ENCODE assay signal across 9 mouse cellular contexts in genomic region chr19:42026158-42026557, GRCm38 (mm10). TPM values are rescaled to one million over a fixed set of nuclear protein-coding genes. Genes with fewer than 3 reads are reported as not detected.
DNase-seq lines count a peak whose midpoint lies in the region; ATAC-seq and TF ChIP-seq lines count a peak whose summit lies in the region.
"Had no signal": no experiment of that assay in that cellular context is flagged by ENCODE, and none has a peak within 500 bp of the region (broad histone marks: within the 10 kb centered on the region; RNA-seq: fewer than 3 reads in every experiment).

No protein-coding gene starts in this region.

- 12% methylated on average over 5 of the region's 5 CpGs for WGBS in forebrain, embryonic 14.5 days
- WGBS in hindbrain, embryonic 14.5 days, result 8% methylated on average over 5 of the region's 5 CpGs

- no peak for ATAC-seq in G1E (ENCODE audit: extremely low read depth, insufficient number of reproducible peaks, low FRiP score, poor library complexity, severe bottlenecking)
- ATAC-seq in forebrain, embryonic 14.5 days, result peak; percentile 58
- ATAC-seq in hindbrain, embryonic 14.5 days (ENCODE audit: low FRiP score), result peak; percentile 53; the same call in 1 of the 2 replicates

- no peaks in the 10 kb centered on the region for H3K36me3 ChIP-seq in G1E (replicated peaks)
- no peaks in the 10 kb centered on the region for H3K36me3 ChIP-seq in forebrain, embryonic 14.5 days (ENCODE audit: control insufficient read depth, insufficient read depth, low read length)
- H3K36me3 ChIP-seq in hindbrain, embryonic 14.5 days (replicated peaks; ENCODE audit: control insufficient read depth, insufficient read depth), result no peaks in the 10 kb centered on the region
- H3K36me3 ChIP-seq: neural tube, embryonic 12.5 days had no signal

- peaks cover 20% of the 10 kb centered on the region for H3K4me1 ChIP-seq in G1E (ENCODE audit: insufficient read depth, low read depth, low read length)
- no peaks in the 10 kb centered on the region for H3K4me1 ChIP-seq in forebrain, embryonic 14.5 days (ENCODE audit: control insufficient read depth, insufficient read depth, low read length)
- 0 out of 2 replicates have a peak, but pooled peaks cover 3% of the 10 kb centered on the region for H3K4me1 ChIP-seq in hindbrain, embryonic 14.5 days (replicated peaks; ENCODE audit: control insufficient read depth, insufficient read depth, low read length)
- H3K4me1 ChIP-seq: neural tube, embryonic 12.5 days had no signal

- no peaks in the 10 kb centered on the region for H3K9me3 ChIP-seq in G1E (replicated peaks)
- H3K9me3 ChIP-seq in forebrain, embryonic 14.5 days (replicated peaks; ENCODE audit: control insufficient read depth, low read length), result no peaks in the 10 kb centered on the region
- H3K9me3 ChIP-seq in hindbrain, embryonic 14.5 days (ENCODE audit: control insufficient read depth, low read length), result no peaks in the 10 kb centered on the region
- H3K9me3 ChIP-seq: neural tube, embryonic 12.5 days had no signal

- H3K27ac ChIP-seq in forebrain, embryonic 14.5 days (ENCODE audit: low read depth, low read length), result no peak overlapping the region
- H3K27ac ChIP-seq in hindbrain, embryonic 14.5 days, result no peak overlapping the region
- H3K27ac ChIP-seq: neural tube, embryonic 12.5 days had no signal

- peak; percentile 38 for DNase-seq in G1E (ENCODE audit: low spot score)
- peak; percentile 53 for DNase-seq in c-Kit-positive CD71-positive TER-119-negative erythroid progenitor cells, embryonic 14.5 days (ENCODE audit: low read depth)
- peak; percentile 77 for DNase-seq in forebrain, embryonic 14.5 days (ENCODE audit: low spot score)
- DNase-seq in hindbrain, embryonic 14.5 days (ENCODE audit: low spot score), result peak; percentile 84
- DNase-seq in layer of hippocampus, postnatal 14 days (ENCODE audit: low spot score in 2 of 2), result peak; percentile 77 to 86
- peak; percentile 86 for DNase-seq in lung, postnatal 14 days
- DNase-seq in retina, adult 2 months (ENCODE audit: low read depth, low spot score), result peak; percentile 65
- peak; percentile 70 to 76 for DNase-seq in thymus, postnatal 36 days

- peak; percentile 96 for TF ChIP-seq CTCF in G1E (IDR thresholded peaks at IDR 0.05; ENCODE audit: low read depth, low read length)

- no peak overlapping the region for H3K9ac ChIP-seq in forebrain, embryonic 14.5 days (ENCODE audit: low read length)
- no peak overlapping the region for H3K9ac ChIP-seq in hindbrain, embryonic 14.5 days
- H3K9ac ChIP-seq: neural tube, embryonic 12.5 days had no signal

- no peak overlapping the region for H3K4me3 ChIP-seq in G1E (ENCODE audit: low read depth, low read length)
- no peak overlapping the region for H3K4me3 ChIP-seq in forebrain, embryonic 14.5 days (ENCODE audit: low read depth, low read length)
- no peak overlapping the region for H3K4me3 ChIP-seq in hindbrain, embryonic 14.5 days (replicated peaks; ENCODE audit: low read length)
- H3K4me3 ChIP-seq: neural tube, embryonic 12.5 days had no signal

- peaks cover 22% of the 10 kb centered on the region for H3K27me3 ChIP-seq in G1E (ENCODE audit: insufficient read depth, low read length)
- no peaks in the 10 kb centered on the region for H3K27me3 ChIP-seq in forebrain, embryonic 14.5 days (replicated peaks; ENCODE audit: control insufficient read depth, insufficient read depth, low read length)
- H3K27me3 ChIP-seq in hindbrain, embryonic 14.5 days (ENCODE audit: control insufficient read depth, insufficient read depth, low read length), result no peaks in the 10 kb centered on the region
- H3K27me3 ChIP-seq: neural tube, embryonic 12.5 days had no signal

- H3K4me2 ChIP-seq in forebrain, embryonic 14.5 days (ENCODE audit: low read length), result no peak overlapping the region
- no peak overlapping the region for H3K4me2 ChIP-seq in hindbrain, embryonic 14.5 days (replicated peaks)
- H3K4me2 ChIP-seq: neural tube, embryonic 12.5 days had no signal

RNA-seq across cellular contexts. Expression of gene Ankrd2, which starts 9.6 kb away (rescaled TPM):
- not detected in 2 replicates for total RNA-seq in G1E (2014; fragmentation: Nextera tagmentation)
- total RNA-seq in G1E (2017), result 0.23 TPM in 1 of 2 replicates, not detected in the other
- not detected in 2 replicates for polyA plus RNA-seq in G1E (2012)
- polyA plus RNA-seq in forebrain, embryonic 14.5 days (2014; fragmentation: Nextera tagmentation; extraction: Ambion mirVana), result 0.47 TPM in 2 replicates
- 0.82 and 1.2 TPM in 2 replicates for polyA plus RNA-seq in hindbrain, embryonic 14.5 days (2014; fragmentation: Nextera tagmentation; extraction: Ambion mirVana)
- total RNA-seq in layer of hippocampus, postnatal 14 days (2021), result under 1 TPM; 0.30 to 0.45 TPM

RNA-seq across cellular contexts. Expression of gene Hoga1, which starts 19.3 kb away (rescaled TPM):
- total RNA-seq in G1E (2014; fragmentation: Nextera tagmentation) (not detected in 2 replicates), G1E (2017) (not detected in 2 replicates)
- polyA plus RNA-seq in G1E (2012), result not detected in 2 replicates
- polyA plus RNA-seq in forebrain, embryonic 14.5 days (2014; fragmentation: Nextera tagmentation; extraction: Ambion mirVana), result 0.76 and 0.90 TPM in 2 replicates
- 1.3 and 2.2 TPM in 2 replicates for polyA plus RNA-seq in hindbrain, embryonic 14.5 days (2014; fragmentation: Nextera tagmentation; extraction: Ambion mirVana)
- total RNA-seq in layer of hippocampus, postnatal 14 days (2021), result 1 to 10 TPM; 7.3 to 9.8 TPM

RNA-seq across cellular contexts. Expression of gene 4933411K16Rik, which starts 25.9 kb away (rescaled TPM):
- total RNA-seq in G1E (2014; fragmentation: Nextera tagmentation) (not detected in 2 replicates), G1E (2017) (not detected in 2 replicates)
- polyA plus RNA-seq in G1E (2012), result not detected in 2 replicates
- not detected in 2 replicates for polyA plus RNA-seq in forebrain, embryonic 14.5 days (2014; fragmentation: Nextera tagmentation; extraction: Ambion mirVana)
- polyA plus RNA-seq in hindbrain, embryonic 14.5 days (2014; fragmentation: Nextera tagmentation; extraction: Ambion mirVana), result not detected in 2 replicates
- 1 to 10 TPM; 1.3 to 1.5 TPM for total RNA-seq in layer of hippocampus, postnatal 14 days (2021)
- polyA plus RNA-seq: neural tube, embryonic 12.5 days had no signal

RNA-seq across cellular contexts. Expression of gene Ubtd1, which starts 44.6 kb away (rescaled TPM):
- total RNA-seq in G1E (2014; fragmentation: Nextera tagmentation), result 2.6 and 19.9 TPM in 2 replicates
- 4.8 and 7.7 TPM in 2 replicates for total RNA-seq in G1E (2017)
- 4.0 and 4.2 TPM in 2 replicates for polyA plus RNA-seq in G1E (2012)
- polyA plus RNA-seq in forebrain, embryonic 14.5 days (2014; fragmentation: Nextera tagmentation; extraction: Ambion mirVana), result 5.4 and 6.7 TPM in 2 replicates
- polyA plus RNA-seq in hindbrain, embryonic 14.5 days (2014; fragmentation: Nextera tagmentation; extraction: Ambion mirVana), result 8.6 and 9.2 TPM in 2 replicates
- 10 to 100 TPM; 15.6 to 17.0 TPM for total RNA-seq in layer of hippocampus, postnatal 14 days (2021)

RNA-seq across cellular contexts. Expression of gene Mms19, which starts 45.2 kb away (rescaled TPM):
- total RNA-seq in G1E (2014; fragmentation: Nextera tagmentation), result 27.5 and 39.4 TPM in 2 replicates
- total RNA-seq in G1E (2017), result 26.2 and 31.7 TPM in 2 replicates
- 16.1 and 17.4 TPM in 2 replicates for polyA plus RNA-seq in G1E (2012)
- polyA plus RNA-seq in forebrain, embryonic 14.5 days (2014; fragmentation: Nextera tagmentation; extraction: Ambion mirVana), result 30.8 and 35.9 TPM in 2 replicates
- polyA plus RNA-seq in hindbrain, embryonic 14.5 days (2014; fragmentation: Nextera tagmentation; extraction: Ambion mirVana), result 29.6 and 31.6 TPM in 2 replicates
- 10 to 100 TPM; 29.2 to 37.6 TPM for total RNA-seq in layer of hippocampus, postnatal 14 days (2021)
